Mouse (Mus musculus): ENCODE measurements at regions not wholly inside any gene's neighbourhood (a gene's known extent, or its start where the extent isn't known, plus 50 kb on each side); places are given as distances from the start of the nearest gene placed in this dataset.

- H3K27me3 ChIP-seq, result no peaks in the 10 kb centered on the region
- H3K4me2 ChIP-seq, result no peak overlapping the region
- 82% methylated on average over 4 of the region's 4 CpGs for WGBS
- no peak overlapping the region for H3K27ac ChIP-seq
- no peak overlapping the region for H3K4me3 ChIP-seq
- H3K9me3 ChIP-seq (replicated peaks), result no peaks in the 10 kb centered on the region
- H3K9ac ChIP-seq, result no peak overlapping the region
- no peaks in the 10 kb centered on the region for H3K4me1 ChIP-seq (replicated peaks)
- H3K36me3 ChIP-seq, result no peaks in the 10 kb centered on the region
- ATAC-seq (replicated peaks; ENCODE audit: insufficient number of reproducible peaks, insufficient read depth, low FRiP score, low read depth), result no peak
Measured at GRCm38 (mm10) chr13:107710368-107710767, 333.9 kb upstream of the Smim15 start.

- Histone ChIP-seq H3K4me1 (replicated peaks) (no peaks in the 10 kb centered on the region), H3K9ac (no peak overlapping the region), H3K36me3 (no peaks in the 10 kb centered on the region), H3K4me2 (no peak overlapping the region), H3K9me3 (replicated peaks) (no peaks in the 10 kb centered on the region), H3K27me3 (no peaks in the 10 kb centered on the region), H3K4me3 (no peak overlapping the region), H3K27ac (no peak overlapping the region)
- 66% methylated on average over 2 of the region's 2 CpGs for WGBS
- no peak for ATAC-seq (replicated peaks; ENCODE audit: insufficient number of reproducible peaks, insufficient read depth, low FRiP score, low read depth)
Measured at GRCm38 (mm10) chr13:107709828-107710227, 334.4 kb upstream of the Smim15 start.

DNA sequence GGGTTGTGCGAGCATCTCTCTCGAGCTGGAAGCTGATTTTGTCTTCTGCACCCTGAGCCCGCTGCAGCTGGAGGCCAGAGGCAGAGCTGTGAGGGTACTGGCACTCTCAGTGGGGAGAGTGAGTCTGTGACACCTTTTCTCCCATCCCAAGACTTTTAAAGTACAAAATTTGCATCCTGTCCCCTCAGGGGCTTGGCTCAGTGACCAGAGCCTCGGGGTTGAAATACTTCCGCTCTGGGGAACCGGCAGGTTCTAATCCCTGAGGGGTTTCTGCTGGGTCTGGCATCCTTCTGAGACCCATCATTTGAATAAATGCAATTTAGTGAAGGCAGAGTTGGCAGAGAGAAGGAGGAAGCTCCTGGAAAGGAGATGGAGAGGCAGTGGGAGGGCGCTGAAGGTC lies 340.5 kb upstream of the Smim15 start:
- Histone ChIP-seq H3K9ac (no peak overlapping the region), H3K36me3 (no peaks in the 10 kb centered on the region), H3K27ac (no peak overlapping the region), H3K27me3 (no peaks in the 10 kb centered on the region), H3K4me2 (no peak overlapping the region), H3K4me1 (replicated peaks) (peaks cover 4% of the 10 kb centered on the region), H3K9me3 (replicated peaks) (no peaks in the 10 kb centered on the region), H3K4me3 (no peak overlapping the region)
- WGBS, result 48% methylated on average over 7 of the region's 7 CpGs
- ATAC-seq (replicated peaks; ENCODE audit: insufficient number of reproducible peaks, insufficient read depth, low FRiP score, low read depth), result no peak

DNA sequence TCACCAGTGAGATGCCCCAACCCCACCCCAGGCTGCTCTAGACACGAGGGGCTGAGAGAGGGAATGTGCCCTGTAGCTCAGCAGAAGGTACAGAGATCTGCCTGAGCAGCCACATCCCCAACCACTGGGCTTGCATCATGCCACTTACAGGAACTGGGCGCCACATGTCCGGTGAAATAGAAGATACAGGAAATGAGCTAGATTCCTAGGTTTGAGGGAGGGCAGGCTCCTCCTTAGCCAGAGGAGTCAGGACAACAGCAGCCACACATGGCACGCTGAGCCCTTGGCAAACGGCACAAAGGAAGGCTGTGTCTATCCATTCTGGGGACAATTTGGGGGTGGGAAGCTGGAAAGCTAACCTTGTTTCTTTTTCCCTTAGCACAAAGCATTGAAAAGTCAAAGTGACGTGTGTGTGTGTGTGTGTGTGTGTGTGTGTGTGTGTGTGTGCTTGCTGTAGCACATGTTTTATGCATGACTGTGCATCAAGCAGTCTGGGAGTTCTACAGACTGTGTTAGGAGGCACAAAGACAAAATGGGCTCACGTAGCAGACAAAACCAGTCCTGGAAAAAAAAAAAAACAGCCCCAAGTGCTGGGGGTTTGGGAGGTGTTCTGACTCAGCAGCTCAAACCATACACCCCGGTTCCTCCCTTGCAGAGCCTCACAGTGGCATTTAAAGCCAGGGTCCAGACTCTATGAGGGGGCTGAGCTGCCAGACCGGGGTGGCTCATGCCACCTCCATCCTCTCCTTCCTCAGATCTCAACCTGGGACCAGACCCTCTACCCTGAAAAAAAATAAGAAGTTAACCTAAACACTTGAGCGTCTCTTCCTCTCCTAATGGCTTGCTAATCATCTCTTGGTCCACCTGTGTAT lies 343.7 kb upstream of the Smim15 start:
- Histone ChIP-seq H3K9ac (no peak overlapping the region), H3K4me1 (replicated peaks) (peaks cover 4% of the 10 kb centered on the region), H3K27me3 (no peaks in the 10 kb centered on the region), H3K4me2 (no peak overlapping the region), H3K4me3 (no peak overlapping the region), H3K9me3 (replicated peaks) (no peaks in the 10 kb centered on the region), H3K27ac (no peak overlapping the region), H3K36me3 (no peaks in the 10 kb centered on the region)
- 55% methylated on average over 10 of the region's 10 CpGs for WGBS
- ATAC-seq (replicated peaks; ENCODE audit: insufficient number of reproducible peaks, insufficient read depth, low FRiP score, low read depth), result no peak

DNA sequence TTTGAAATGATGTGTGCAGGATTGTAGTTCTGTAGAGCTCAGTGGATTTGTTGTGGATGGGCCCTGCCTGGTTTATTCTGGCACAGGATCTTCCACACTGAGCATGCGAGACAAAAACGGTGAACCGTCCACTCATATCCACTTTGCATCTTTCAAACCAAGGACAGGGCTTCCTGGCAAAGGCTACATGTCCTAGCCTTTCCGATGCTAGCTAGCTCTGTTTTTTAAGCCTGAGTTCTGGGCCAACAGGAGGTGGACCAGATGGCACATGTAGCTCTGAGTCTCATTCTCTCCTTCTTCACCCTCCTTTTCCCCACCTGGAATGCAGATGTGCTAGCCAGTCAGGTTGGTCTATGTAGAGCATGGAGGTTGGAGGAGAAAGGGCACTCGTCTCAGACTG lies 345.0 kb upstream of the Smim15 start:
- H3K9me3 ChIP-seq (replicated peaks), result no peaks in the 10 kb centered on the region
- H3K9ac ChIP-seq, result no peak overlapping the region
- no peak for ATAC-seq (replicated peaks; ENCODE audit: insufficient number of reproducible peaks, insufficient read depth, low FRiP score, low read depth)
- H3K4me2 ChIP-seq, result no peak overlapping the region
- H3K27ac ChIP-seq, result no peak overlapping the region
- no peak overlapping the region for H3K4me3 ChIP-seq
- WGBS, result 76% methylated on average over 5 of the region's 5 CpGs
- peaks cover 4% of the 10 kb centered on the region for H3K4me1 ChIP-seq (replicated peaks)
- H3K36me3 ChIP-seq, result no peaks in the 10 kb centered on the region
- no peaks in the 10 kb centered on the region for H3K27me3 ChIP-seq

DNA sequence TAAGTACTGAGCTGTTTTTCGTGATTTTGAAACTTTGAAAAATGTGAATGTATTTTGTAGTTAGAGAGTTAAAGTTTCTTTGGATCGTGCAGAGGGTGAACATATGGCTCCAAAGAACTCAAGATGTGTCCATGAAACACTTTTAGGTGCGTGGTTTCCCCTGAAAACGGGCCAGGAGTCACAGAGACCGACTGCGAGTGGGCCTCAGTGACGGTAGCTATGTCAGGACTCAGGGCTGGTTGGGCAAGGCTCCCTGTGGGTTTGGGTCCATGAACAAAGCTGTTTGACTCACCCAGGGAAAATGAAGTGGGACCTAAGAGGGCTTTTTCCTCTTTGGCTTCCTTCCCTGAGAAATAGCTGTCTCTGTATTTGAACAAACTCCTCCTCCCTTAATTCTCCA lies 345.9 kb upstream of the Smim15 start:
- Histone ChIP-seq H3K4me2 (no peak overlapping the region), H3K9me3 (replicated peaks) (no peaks in the 10 kb centered on the region), H3K36me3 (no peaks in the 10 kb centered on the region), H3K27ac (no peak overlapping the region), H3K27me3 (no peaks in the 10 kb centered on the region), H3K9ac (no peak overlapping the region), H3K4me3 (no peak overlapping the region), H3K4me1 (replicated peaks) (peaks cover 4% of the 10 kb centered on the region)
- WGBS, result 89% methylated on average over 7 of the region's 7 CpGs
- no peak for ATAC-seq (replicated peaks; ENCODE audit: insufficient number of reproducible peaks, insufficient read depth, low FRiP score, low read depth)

- no peak overlapping the region for H3K4me2 ChIP-seq
- H3K4me3 ChIP-seq, result no peak overlapping the region
- no peak for ATAC-seq (replicated peaks; ENCODE audit: insufficient number of reproducible peaks, insufficient read depth, low FRiP score, low read depth)
- no peaks in the 10 kb centered on the region; the same call in 1 of the 2 replicates for H3K4me1 ChIP-seq (replicated peaks)
- 59% methylated on average over 5 of the region's 5 CpGs for WGBS
- H3K36me3 ChIP-seq, result no peaks in the 10 kb centered on the region
- H3K27ac ChIP-seq, result no peak overlapping the region
- no peaks in the 10 kb centered on the region for H3K9me3 ChIP-seq (replicated peaks)
- no peaks in the 10 kb centered on the region for H3K27me3 ChIP-seq
- no peak overlapping the region for H3K9ac ChIP-seq
Measured at GRCm38 (mm10) chr13:107692123-107692830, 352.0 kb upstream of the Smim15 start.

DNA sequence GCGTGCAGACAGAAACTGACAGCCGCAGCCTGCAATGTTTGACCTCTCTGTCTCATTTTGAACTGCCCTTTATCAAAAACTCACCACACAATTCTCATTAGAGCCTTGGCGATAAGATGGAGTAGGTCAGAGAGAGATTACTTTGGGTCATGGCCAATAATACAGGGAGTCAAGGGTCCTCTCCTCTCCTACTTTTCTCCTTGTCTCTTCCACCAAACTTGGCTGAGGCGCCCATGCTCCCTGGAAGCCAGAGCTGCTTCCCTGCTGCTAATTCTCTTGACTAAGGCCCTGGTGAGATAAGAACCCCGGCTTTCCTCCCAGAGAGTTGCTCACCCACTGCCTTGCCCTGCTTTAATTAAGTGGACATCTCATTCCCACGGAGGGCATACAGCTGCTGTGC lies 355.3 kb upstream of the Smim15 start:
- no peaks in the 10 kb centered on the region; the same call in 1 of the 2 replicates for H3K4me1 ChIP-seq (replicated peaks)
- H3K9ac ChIP-seq, result no peak overlapping the region
- no peaks in the 10 kb centered on the region for H3K27me3 ChIP-seq
- H3K4me2 ChIP-seq, result no peak overlapping the region
- 29% methylated on average over 6 of the region's 6 CpGs for WGBS
- no peak overlapping the region for H3K27ac ChIP-seq
- H3K4me3 ChIP-seq, result no peak overlapping the region
- ATAC-seq (replicated peaks; ENCODE audit: insufficient number of reproducible peaks, insufficient read depth, low FRiP score, low read depth), result no peak
- no peaks in the 10 kb centered on the region for H3K9me3 ChIP-seq (replicated peaks)
- no peaks in the 10 kb centered on the region for H3K36me3 ChIP-seq

GRCm38 (mm10) chr13:107685231-107685630 lies 359.0 kb upstream of the Smim15 start:
- H3K27me3 ChIP-seq, result no peaks in the 10 kb centered on the region
- H3K9ac ChIP-seq, result no peak overlapping the region
- no peaks in the 10 kb centered on the region for H3K36me3 ChIP-seq
- H3K4me1 ChIP-seq (replicated peaks), result no peaks in the 10 kb centered on the region; the same call in 1 of the 2 replicates
- WGBS, result 64% methylated on average over 3 of the region's 3 CpGs
- no peak overlapping the region for H3K27ac ChIP-seq
- no peak for ATAC-seq (replicated peaks; ENCODE audit: insufficient number of reproducible peaks, insufficient read depth, low FRiP score, low read depth)
- no peak overlapping the region for H3K4me2 ChIP-seq
- H3K4me3 ChIP-seq, result no peak overlapping the region
- H3K9me3 ChIP-seq (replicated peaks), result no peaks in the 10 kb centered on the region

GRCm38 (mm10) chr13:107683909-107684308 lies 360.3 kb upstream of the Smim15 start:
- 82% methylated on average over 3 of the region's 3 CpGs for WGBS
- no peaks in the 10 kb centered on the region for H3K27me3 ChIP-seq
- no peak for ATAC-seq (replicated peaks; ENCODE audit: insufficient number of reproducible peaks, insufficient read depth, low FRiP score, low read depth)

DNA sequence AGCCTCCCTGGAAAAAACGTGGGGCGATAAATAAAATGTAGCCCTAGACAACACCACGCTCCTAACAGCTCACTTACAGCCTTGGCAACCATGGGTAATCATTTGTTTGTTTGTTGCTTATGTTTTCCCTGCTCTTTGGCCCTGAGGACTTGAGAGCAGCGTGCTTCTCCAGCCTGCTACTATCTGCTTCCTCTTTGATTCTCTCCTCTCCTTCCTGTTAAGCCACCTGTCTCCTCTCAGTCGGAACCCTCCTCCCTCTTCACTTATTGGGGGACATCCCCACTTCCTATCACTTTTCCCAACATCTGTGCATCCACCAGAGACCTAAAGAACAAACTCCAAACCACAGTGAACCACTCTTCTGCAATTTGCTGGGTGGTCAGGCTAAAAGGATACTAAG lies 362.5 kb upstream of the Smim15 start:
- WGBS, result 64% methylated on average over 5 of the region's 5 CpGs
- H3K36me3 ChIP-seq, result no peaks in the 10 kb centered on the region
- peaks cover 5% of the 10 kb centered on the region for H3K4me1 ChIP-seq (replicated peaks)
- no peaks in the 10 kb centered on the region; the same call in 1 of the 2 replicates for H3K27me3 ChIP-seq
- H3K27ac ChIP-seq, result no peak overlapping the region
- H3K9me3 ChIP-seq (replicated peaks), result no peaks in the 10 kb centered on the region
- H3K4me2 ChIP-seq, result no peak overlapping the region
- ATAC-seq (replicated peaks; ENCODE audit: insufficient number of reproducible peaks, insufficient read depth, low FRiP score, low read depth), result no peak
- no peak overlapping the region for H3K4me3 ChIP-seq
- no peak overlapping the region for H3K9ac ChIP-seq

More at GRCm38 (mm10) chr13:107683909-107684308, 360.3 kb upstream of the Smim15 start:
- H3K4me3 ChIP-seq, result no peak overlapping the region
- no peak overlapping the region for H3K27ac ChIP-seq
- H3K4me2 ChIP-seq, result no peak overlapping the region
- no peaks in the 10 kb centered on the region for H3K36me3 ChIP-seq
- H3K9ac ChIP-seq, result no peak overlapping the region
- H3K4me1 ChIP-seq (replicated peaks), result no peaks in the 10 kb centered on the region; the same call in 1 of the 2 replicates
- H3K9me3 ChIP-seq (replicated peaks), result no peaks in the 10 kb centered on the region
